Mouse (Mus musculus) embryo, embryonic 10 days (tissue): ENCODE results near the gene Dus3l.

Experiments used
- DNase-seq: peaks from one replicate; pipeline ENCODE4 v3.0.0-alpha.2; 2015; ENCODE audit warnings: low spot score

Gene Dus3l

GRCm38 (mm10) chr17:56792588-56792987, 28.0 kb downstream of the Dus3l start:
- no peak for DNase-seq

GRCm38 (mm10) chr17:56793614-56794319, 29.2 kb downstream of the Dus3l start:
- no peak for DNase-seq

- no peak for DNase-seq
These were observed 34.7 kb downstream of the Dus3l start for GRCm38 (mm10) chr17:56799276-56799675.

GRCm38 (mm10) chr17:56802065-56802464, 37.5 kb downstream of the Dus3l start:
- no peak for DNase-seq

GRCm38 (mm10) chr17:56804952-56805351, 40.4 kb downstream of the Dus3l start:
- DNase-seq = no peak

GRCm38 (mm10) chr17:56805784-56806183, 41.2 kb downstream of the Dus3l start:
- peak; percentile 23 for DNase-seq

- DNase-seq = peak; percentile 92
These were observed 44.0 kb downstream of the Dus3l start for GRCm38 (mm10) chr17:56808518-56808917.

- DNase-seq = peak; percentile 56
These were observed 45.7 kb downstream of the Dus3l start for GRCm38 (mm10) chr17:56810245-56810644.

- peak; percentile 94 for DNase-seq
These were observed 49.9 kb downstream of the Dus3l start for GRCm38 (mm10) chr17:56814316-56815056.

GRCm38 (mm10) chr17:56815057-56815345, 50.4 kb downstream of the Dus3l start:
- no peak for DNase-seq

GRCm38 (mm10) chr17:56818067-56818636, 53.6 kb downstream of the Dus3l start:
- no peak for DNase-seq

- no peak for DNase-seq
These were observed 54.5 kb downstream of the Dus3l start for GRCm38 (mm10) chr17:56819032-56819545.
